Mouse (Mus musculus): Measurements from ENCODE around the gene Cwf19l1. TPM values are rescaled to one million over a fixed set of nuclear protein-coding genes. Genes with fewer than 3 reads are reported as not detected.
A peak's percentile ranks its signal among the peaks of the same experiment; 100 is the strongest.
"Not testable (repeated sequence)": the region's sequence is repeated elsewhere in the genome, so short reads cannot be mapped to it uniquely, and the experiment has no call there.

Gene Cwf19l1
- 37.6 and 38.8 TPM in 2 replicates for polyA plus RNA-seq (2015; fragmentation: Nextera tagmentation; extraction: Ambion mirVana)

- DNase-seq (ENCODE audit: low spot score), result peak; percentile 90
Measured at GRCm38 (mm10) chr19:44135072-44135959, at the start of gene Cwf19l1. TSS of gene Cwf19l1 (minus strand) at chr19:44135876.

GRCm38 (mm10) chr19:44183968-44184367 lies 48.3 kb upstream of the Cwf19l1 start:
- DNase-seq (ENCODE audit: low spot score), result no peak

- no peak for DNase-seq (ENCODE audit: low spot score)
Measured at GRCm38 (mm10) chr19:44180502-44180901, 44.8 kb upstream of the Cwf19l1 start.

GRCm38 (mm10) chr19:44176741-44177140 lies 41.1 kb upstream of the Cwf19l1 start:
- DNase-seq (ENCODE audit: low spot score), result no peak

GRCm38 (mm10) chr19:44174835-44175234 lies 39.2 kb upstream of the Cwf19l1 start:
- no peak for DNase-seq (ENCODE audit: low spot score)

GRCm38 (mm10) chr19:44161515-44161914 lies 25.8 kb upstream of the Cwf19l1 start:
- DNase-seq (ENCODE audit: low spot score), result peak; percentile 27

- no peak for DNase-seq (ENCODE audit: low spot score)
Measured at GRCm38 (mm10) chr19:44159386-44159785, 23.7 kb upstream of the Cwf19l1 start.

GRCm38 (mm10) chr19:44157005-44157404 lies 21.3 kb upstream of the Cwf19l1 start:
- no peak for DNase-seq (ENCODE audit: low spot score)

- no peak for DNase-seq (ENCODE audit: low spot score)
Measured at GRCm38 (mm10) chr19:44153781-44154180, 18.1 kb upstream of the Cwf19l1 start.

GRCm38 (mm10) chr19:44148991-44149390 lies 13.3 kb upstream of the Cwf19l1 start:
- no peak for DNase-seq (ENCODE audit: low spot score)

GRCm38 (mm10) chr19:44148345-44148744 lies 12.7 kb upstream of the Cwf19l1 start:
- DNase-seq (ENCODE audit: low spot score), result peak; percentile 4

GRCm38 (mm10) chr19:44146951-44147350 lies 11.3 kb upstream of the Cwf19l1 start:
- no peak for DNase-seq (ENCODE audit: low spot score)

- no peak for DNase-seq (ENCODE audit: low spot score)
Measured at GRCm38 (mm10) chr19:44146568-44146879, 10.8 kb upstream of the Cwf19l1 start.

GRCm38 (mm10) chr19:44145702-44146567 lies 10.3 kb upstream of the Cwf19l1 start, which contains the start of gene Bloc1s2:
TSS of gene Bloc1s2 (minus strand) at chr19:44146446.
- peak; percentile 88 for DNase-seq (ENCODE audit: low spot score)

- DNase-seq (ENCODE audit: low spot score), result no peak
Measured at GRCm38 (mm10) chr19:44144366-44144765, 8.7 kb upstream of the Cwf19l1 start.

GRCm38 (mm10) chr19:44135960-44136485 lies 347 bp upstream of the Cwf19l1 start:
- no peak for DNase-seq (ENCODE audit: low spot score)

- no peak for DNase-seq (ENCODE audit: low spot score)
Measured at GRCm38 (mm10) chr19:44132917-44133316, 2.8 kb downstream of the Cwf19l1 start.

- no peak for DNase-seq (ENCODE audit: low spot score)
Measured at GRCm38 (mm10) chr19:44128560-44128959, 7.1 kb downstream of the Cwf19l1 start.

- no peak for DNase-seq (ENCODE audit: low spot score)
Measured at GRCm38 (mm10) chr19:44127729-44128497, 7.8 kb downstream of the Cwf19l1 start.

- no peak for DNase-seq (ENCODE audit: low spot score)
Measured at GRCm38 (mm10) chr19:44121137-44121536, 14.5 kb downstream of the Cwf19l1 start.

GRCm38 (mm10) chr19:44120686-44121085 lies 15.0 kb downstream of the Cwf19l1 start:
- not testable (repeated sequence) for DNase-seq (ENCODE audit: low spot score)
